Mouse (Mus musculus) activated CD4-positive, CD25-positive, alpha-beta regulatory T cell, adult 4 months (primary cell): ENCODE measurements around the gene Arl4a. TPM values are rescaled to one million over a fixed set of nuclear protein-coding genes. Genes with fewer than 3 reads are reported as not detected.
A peak's percentile ranks its signal among the peaks of the same experiment; 100 is the strongest.

Experiments used
- ATAC-seq: one replicate; pipeline ENCODE4 v1.8.0; 2017
- polyA plus RNA-seq, 2 experiments: library from polyadenylated mRNA; unstranded; fragments of 100-300 nt; shearing (Covaris generic); gene quantifications; one replicate each; pipeline ENCODE4 v1.2.1; 2017

Arl4a gene
- 10 to 100 TPM; 77.0 to 82.7 TPM for polyA plus RNA-seq

- ATAC-seq: peak; percentile 60
Observed at GRCm38 (mm10) chr12:40037876-40038463, at the start of gene Arl4a. Gene Arl4a (minus strand): TSS chr12:40038025.

DNA sequence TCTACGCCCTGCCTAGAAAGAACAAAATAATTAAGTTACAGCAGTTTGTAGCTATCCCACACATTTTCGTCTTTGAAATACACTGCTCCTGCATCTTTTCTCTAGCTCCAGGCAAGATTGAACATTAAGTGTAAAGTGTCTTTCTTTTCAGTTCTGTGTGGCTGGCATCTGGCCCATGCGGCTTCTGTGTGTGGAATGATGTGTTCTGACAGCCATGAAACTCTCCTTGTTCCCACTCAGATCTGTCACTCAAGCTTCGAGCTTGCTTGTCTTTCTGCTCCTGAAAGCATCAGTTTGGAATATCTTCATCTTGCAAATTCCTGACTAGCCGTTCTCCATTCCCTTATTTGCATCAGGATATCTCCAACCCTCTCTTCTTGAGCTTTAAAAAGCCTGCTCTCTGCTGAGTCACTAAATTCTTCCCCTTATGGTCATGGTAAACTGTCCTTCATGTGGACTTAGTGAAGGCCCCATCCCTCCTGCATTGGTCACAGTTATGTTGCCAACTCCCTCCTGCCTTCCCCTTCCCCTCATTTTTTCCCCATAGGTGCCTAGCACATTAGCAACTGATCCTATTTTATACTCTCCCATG, 48.0 kb upstream of the Arl4a start:
- ATAC-seq: no peak

DNA sequence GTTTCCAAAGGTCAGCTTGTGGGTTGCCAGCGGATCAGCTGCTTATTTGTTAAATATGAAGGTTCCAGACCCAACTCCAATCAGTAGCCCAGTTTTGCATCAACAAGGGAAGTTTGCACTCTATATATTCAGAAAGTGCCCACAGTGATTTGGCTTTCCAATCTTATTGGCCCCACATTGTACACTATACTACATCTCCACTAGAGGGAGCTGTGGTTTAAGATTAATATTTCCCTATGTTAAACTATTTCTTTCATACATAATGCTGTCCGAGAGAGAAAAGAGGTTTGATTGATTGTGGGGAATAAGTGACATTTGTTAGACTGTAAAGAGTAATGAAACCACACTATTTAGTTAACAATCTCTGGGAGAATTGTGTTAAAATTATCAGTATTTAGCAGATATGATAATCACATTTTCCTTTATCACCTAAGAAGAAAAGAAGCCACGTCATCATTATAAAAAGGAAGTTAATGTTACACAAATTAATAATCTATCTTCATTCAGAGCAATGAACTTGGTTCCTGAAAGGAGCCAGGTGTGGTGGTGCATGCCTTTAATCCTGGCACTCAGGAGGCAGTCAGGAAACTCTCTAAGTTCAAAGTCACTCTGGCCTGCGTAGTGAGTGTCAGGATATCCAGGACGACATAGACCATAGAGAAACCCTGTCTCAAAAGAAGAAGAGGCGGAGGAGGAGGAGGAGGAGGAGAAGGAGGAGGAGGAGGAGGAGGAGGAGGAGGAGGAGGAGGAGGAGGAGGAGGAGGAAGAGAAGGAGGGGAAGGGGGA, 44.8 kb upstream of the Arl4a start:
- peak; percentile 81 for ATAC-seq

DNA sequence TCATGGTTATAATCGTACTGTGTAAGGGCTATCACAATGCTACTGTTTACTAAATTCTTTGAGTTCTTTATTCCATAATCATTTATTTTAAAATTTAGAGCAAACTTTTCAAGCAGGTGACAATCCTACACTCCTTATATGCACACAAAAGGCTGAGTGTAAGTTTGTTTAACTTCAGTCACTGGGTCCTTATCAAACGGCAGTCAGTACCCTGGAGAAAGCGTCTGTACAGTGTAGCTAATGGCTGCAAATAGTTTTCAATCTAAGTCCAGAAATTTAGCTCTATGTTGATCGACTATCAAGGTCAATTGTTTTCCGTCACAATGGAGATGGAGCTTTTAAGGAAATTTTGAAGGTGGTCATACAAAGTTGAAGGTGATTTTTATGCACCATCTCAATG, 44.2 kb upstream of the Arl4a start:
- no peak for ATAC-seq

DNA sequence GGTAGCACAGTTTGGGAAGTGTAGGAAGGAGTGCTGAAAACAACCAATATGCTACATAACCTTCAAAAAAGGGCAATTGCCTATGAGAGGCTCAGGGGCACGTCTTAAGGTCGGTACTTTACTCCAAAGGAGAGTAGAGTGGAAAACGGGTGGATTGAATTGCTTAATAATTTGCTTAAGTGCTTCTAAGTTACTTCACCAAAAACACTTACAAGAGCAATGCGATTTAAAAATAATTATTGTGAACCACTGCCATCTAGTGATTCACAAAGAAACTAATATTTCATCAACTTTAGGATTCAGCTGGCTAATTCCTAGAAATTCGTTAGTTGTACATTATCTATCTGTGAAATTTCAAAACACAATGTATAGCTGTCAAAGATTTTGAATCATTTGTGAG, 35.8 kb upstream of the Arl4a start:
- ATAC-seq: no peak

- ATAC-seq: no peak
Observed at GRCm38 (mm10) chr12:40047024-40047423, 9.2 kb upstream of the Arl4a start.

GRCm38 (mm10) chr12:40043816-40044585, 6.2 kb upstream of the Arl4a start:
- ATAC-seq: no peak

DNA sequence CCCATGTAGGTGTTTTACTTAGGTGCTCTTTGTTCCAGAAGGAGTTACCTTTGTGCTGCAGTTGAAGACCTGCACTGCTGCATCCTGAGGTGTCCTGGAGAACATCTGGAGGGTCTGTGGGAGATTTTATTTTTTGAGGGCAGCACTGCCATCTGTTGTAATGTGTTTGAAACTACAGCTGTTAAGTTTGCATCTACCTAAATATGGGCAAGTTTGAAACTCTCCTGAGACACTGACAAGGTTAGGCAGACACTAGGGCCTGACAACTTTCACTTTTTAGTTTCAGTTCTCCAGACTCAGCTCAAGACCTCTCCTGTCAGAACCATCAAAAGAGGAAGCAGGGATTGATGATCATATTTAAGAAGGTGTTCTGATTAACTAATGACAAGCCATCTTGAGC, 2.2 kb upstream of the Arl4a start:
- peak; percentile 13 for ATAC-seq

DNA sequence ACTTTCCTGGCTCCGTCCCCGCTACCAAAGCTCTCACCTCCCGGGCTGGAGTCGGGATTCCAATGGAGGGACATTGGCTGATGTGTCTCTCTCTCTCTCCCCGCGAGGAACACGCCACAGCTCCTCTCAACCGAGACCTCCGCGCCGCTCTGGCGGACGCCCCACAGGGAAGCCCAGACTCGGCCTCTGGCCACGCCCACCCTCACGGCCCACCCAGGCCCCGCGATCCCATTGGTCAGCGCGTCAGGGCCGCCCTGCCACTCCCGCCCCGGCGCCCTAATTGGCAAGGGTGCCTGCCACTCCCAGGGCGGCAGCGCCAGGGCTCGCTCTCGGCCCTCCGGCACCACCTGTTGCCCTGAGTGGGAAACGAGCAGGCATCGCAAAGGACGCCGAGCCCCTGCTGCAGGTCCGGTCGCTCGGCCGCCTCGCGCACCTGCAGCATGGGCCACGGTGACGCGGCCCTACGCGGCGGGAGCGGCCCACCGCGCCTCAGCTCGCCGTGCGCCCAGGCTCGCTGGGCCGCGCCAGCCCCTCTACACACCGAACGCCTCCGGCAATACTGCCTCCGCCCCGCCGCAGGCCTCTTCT, 505 bp downstream of the Arl4a start:
- ATAC-seq: peak; percentile 76

GRCm38 (mm10) chr12:40036666-40037065, 1.2 kb downstream of the Arl4a start:
- ATAC-seq: peak; percentile 19

- no peak for ATAC-seq
Observed at GRCm38 (mm10) chr12:40035506-40035905, 2.3 kb downstream of the Arl4a start.

DNA sequence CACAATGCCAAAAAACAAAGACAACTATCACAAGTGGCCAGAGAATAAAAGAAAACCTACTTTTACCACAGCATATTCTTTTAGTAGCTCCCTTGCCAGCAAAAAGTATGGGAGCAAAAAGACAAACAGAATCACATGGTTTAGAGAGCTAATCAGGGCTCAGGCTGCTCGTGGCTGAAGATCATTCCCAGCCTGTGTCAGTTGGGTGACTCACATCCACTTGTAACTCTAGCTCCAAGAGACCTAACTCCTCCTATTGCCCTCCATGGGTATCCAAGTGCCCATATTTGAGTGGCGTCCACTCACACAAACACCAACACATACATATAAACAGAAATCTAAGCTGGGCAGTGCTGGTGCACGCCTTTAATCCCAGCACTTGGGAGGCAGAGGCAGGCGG, 8.6 kb downstream of the Arl4a start:
- ATAC-seq: no peak

DNA sequence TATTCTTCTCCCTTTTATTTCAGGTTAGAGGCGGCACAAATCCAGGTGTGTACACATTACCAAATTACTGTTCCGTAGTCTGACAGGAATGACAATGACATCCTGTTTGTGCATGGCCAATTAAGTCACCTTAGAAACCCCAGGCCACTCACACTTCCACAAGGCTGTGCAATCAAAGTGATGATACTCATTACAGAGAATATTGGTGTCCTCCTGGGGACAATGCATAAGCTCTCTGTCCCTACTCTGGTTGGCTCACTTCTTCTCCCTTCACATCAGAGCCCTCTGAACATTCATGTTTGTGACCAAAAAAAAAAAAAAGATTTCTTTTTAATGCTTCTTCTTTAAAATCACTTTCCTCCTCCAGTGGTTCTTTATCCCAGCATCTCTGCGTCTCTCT, 10.0 kb downstream of the Arl4a start:
- ATAC-seq: no peak

- no peak for ATAC-seq
Observed at GRCm38 (mm10) chr12:40027444-40027843, 10.4 kb downstream of the Arl4a start.

DNA sequence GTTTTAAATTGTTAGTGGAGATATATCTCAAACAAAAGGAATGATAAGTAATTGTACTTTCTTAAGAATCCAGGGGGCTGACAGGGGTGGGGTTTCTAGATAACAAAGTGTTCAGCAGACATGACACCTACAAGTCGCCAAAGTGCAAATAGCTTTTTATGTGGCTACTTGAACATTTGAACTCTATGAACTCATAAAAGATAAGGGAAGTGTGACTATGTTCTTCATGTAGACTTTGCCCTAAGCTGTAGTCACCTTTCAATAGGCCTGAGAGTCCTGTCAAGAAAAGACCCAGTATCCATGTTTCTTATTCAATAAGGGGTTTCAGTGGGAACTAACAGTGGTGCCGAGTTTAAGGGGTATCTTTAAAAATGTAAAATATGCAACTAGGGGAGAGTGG, 13.9 kb downstream of the Arl4a start:
- ATAC-seq: no peak

GRCm38 (mm10) chr12:40023014-40023642, 14.7 kb downstream of the Arl4a start:
- ATAC-seq: no peak

DNA sequence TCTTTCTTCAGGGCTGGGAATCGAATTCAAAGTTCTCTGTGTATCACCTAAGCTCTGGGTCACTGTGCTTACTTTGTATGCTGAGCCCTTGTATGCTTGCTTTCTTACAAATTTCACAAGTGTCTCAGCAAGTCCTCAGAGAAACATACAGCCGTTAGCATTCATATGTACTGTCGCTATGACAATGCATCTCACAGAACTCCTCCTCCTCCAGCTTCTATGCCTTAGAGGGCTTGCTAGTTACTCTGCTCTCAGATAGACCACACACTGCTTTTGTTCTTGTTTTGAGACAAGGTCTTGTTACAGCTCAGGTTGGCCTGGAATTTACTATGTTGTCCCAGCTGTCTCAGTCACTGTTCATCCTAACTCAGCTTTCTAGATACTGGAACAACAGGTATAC, 15.5 kb downstream of the Arl4a start:
- ATAC-seq: no peak

GRCm38 (mm10) chr12:40017955-40018505, 19.8 kb downstream of the Arl4a start:
- ATAC-seq: peak; percentile 55

- peak; percentile 90 for ATAC-seq
Observed at GRCm38 (mm10) chr12:40016648-40017460, 21.0 kb downstream of the Arl4a start.

GRCm38 (mm10) chr12:40016068-40016467, 21.8 kb downstream of the Arl4a start:
- no peak for ATAC-seq

DNA sequence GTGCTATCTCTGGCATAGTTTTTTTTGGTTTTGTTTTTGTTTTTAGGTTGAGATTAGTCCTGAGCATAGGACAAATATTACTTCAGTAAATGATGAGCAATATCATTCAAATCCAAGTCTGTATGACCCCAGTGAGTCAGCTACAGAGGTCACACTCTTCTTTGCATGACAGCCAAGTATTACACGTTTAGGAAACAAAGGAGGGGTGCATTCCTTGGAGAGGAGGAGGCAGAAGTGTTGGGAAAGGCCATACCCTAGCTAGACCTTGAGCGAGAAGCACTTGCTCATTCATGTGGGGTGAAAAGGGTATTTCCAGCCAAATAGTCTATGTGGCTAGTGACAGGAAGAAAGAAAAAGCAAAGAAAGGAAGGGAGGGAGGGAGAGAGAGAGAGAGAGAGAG, 28.0 kb downstream of the Arl4a start:
- no peak for ATAC-seq
